Mouse (Mus musculus): ENCODE results near the gene Gpatch1. TPM values are rescaled to one million over a fixed set of nuclear protein-coding genes. Genes with fewer than 3 reads are reported as not detected.
A peak's percentile ranks its signal among the peaks of the same experiment; 100 is the strongest.
"Not testable (repeated sequence)": the region's sequence is repeated elsewhere in the genome, so short reads cannot be mapped to it uniquely, and the experiment has no call there.

Gene Gpatch1
- total RNA-seq, 1 experiment from 2014 or later, result 14.1 TPM

- ATAC-seq (ENCODE audit: extremely low read depth, insufficient number of reproducible peaks, low FRiP score, poor library complexity, severe bottlenecking), result no peak
These were observed 54.4 kb downstream of the Gpatch1 start for GRCm38 (mm10) chr7:35263595-35264489.

DNA sequence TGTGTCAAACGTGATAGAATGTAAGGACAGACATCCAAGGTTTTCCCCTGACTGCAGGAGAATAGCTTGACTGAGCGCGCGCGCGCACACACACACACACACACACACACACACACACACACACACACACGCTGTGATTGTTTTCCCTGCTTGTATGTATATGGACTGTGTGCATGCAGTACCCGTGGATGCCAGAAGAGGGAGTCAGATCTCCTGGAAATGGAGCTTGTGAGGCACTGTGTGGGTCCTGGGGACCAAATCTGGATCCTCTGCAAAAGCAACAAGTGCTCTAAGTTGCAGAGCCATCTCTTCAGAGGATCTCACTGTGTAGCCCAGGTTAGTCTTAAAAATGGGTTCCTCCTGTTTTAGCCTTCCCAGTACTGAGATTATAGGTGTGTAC, 58.9 kb downstream of the Gpatch1 start:
- ATAC-seq (ENCODE audit: extremely low read depth, insufficient number of reproducible peaks, low FRiP score, poor library complexity, severe bottlenecking), result no peak

DNA sequence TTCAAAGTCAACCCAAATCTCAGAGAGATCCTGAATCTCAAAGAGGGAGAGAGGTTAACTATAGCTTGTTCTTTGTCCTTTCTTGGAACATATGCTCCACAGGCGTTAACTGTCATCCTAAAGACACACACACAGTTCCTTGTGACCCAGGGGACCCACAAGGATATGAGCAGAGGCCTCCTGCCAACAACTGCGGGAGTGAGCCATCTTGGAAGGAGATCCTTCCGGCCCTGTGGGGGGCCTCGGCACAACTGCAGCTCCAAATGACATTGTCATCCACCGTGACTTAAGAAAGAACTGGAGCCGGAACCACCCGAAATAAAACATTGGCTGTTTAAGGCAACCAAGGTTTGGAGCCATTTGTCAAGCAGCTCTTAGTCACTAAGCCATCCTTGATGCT, 59.9 kb downstream of the Gpatch1 start:
- no peak for ATAC-seq (ENCODE audit: extremely low read depth, insufficient number of reproducible peaks, low FRiP score, poor library complexity, severe bottlenecking)

DNA sequence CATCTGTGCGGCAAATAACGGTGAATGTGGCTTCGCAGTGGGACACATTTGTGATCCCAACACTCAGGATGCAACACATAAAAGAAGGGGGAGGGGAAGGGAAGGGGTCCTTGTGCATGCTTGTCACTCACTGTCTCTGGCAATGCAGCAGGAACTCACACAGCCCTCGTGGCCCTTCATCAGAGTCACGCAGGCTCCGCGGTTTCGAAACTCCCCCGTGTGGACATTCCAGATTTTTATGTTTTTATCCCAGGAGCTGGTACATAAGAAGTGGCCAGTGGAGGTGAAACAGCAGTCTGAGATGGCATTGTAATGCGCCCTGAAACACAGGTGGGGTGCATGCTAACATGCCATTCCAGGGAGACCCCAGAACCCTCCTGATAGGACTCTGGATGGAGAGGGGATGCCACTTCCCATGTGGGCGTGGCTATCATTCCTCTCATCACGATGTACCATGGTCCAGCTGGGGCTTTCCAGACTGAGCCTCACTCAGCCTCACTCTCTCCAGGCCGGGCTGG, 66.1 kb downstream of the Gpatch1 start:
- no peak for ATAC-seq (ENCODE audit: extremely low read depth, insufficient number of reproducible peaks, low FRiP score, poor library complexity, severe bottlenecking)

DNA sequence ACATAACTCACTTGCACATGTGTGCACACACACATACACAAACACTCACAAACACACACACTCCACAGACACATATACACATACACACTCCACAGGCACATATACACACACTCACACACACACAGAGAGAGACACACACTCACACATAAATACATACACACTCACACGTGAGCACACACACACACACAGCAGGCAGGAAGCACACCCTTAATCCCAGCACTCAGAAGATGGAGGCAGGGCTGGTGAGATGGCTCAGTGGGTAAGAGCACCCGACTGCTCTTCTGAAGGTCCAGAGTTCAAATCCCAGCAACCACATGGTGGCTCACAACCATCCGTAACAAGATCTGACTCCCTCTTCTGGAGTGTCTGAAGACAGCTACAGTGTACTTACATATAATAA, 80.3 kb downstream of the Gpatch1 start:
- ATAC-seq (ENCODE audit: extremely low read depth, insufficient number of reproducible peaks, low FRiP score, poor library complexity, severe bottlenecking), result not testable (repeated sequence)

DNA sequence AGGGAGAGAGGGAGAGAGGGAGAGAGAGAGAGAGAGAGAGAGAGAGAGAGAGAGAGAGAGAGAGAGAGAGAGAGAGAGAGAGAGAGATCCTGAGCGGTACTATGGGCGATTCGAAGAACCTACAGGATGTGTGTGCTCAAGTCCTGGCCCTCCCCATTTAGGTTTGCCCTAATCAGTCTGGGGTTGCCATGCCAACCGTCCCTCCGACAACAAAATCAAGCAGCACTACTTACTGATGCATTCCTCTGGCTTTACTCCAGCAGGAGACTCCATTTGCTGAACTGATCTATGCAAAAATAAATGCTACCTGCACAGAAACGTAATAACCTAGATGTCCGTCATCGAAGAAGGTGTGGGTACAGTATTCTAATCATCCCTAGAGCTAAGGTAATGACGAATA, 82.9 kb downstream of the Gpatch1 start:
- ATAC-seq (ENCODE audit: extremely low read depth, insufficient number of reproducible peaks, low FRiP score, poor library complexity, severe bottlenecking), result peak; percentile 47; the same call in 1 of the 2 replicates

- peak; percentile 87 for ATAC-seq (ENCODE audit: extremely low read depth, insufficient number of reproducible peaks, low FRiP score, poor library complexity, severe bottlenecking)
These were observed 83.6 kb downstream of the Gpatch1 start for GRCm38 (mm10) chr7:35234361-35235245.

DNA sequence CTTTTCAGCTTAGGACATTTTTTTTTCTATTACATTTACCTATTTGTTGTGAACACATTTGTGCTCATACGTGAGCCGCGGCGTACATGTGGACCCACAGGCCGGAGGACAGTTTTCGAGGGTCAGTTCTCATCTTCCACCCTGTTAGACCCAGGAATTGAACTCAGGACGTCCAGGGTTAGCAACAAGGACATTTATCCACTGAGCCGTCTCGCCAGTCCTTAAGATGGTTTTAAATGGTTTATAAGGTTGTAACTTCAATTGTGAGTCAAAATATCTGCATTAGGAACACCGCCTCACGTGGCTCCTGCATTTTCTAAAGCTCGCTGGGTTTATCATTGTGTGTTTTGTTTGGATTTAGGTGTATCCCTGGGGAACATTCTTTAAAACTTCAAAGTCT, 84.4 kb downstream of the Gpatch1 start:
- no peak for ATAC-seq (ENCODE audit: extremely low read depth, insufficient number of reproducible peaks, low FRiP score, poor library complexity, severe bottlenecking)

GRCm38 (mm10) chr7:35232796-35233455, 85.3 kb downstream of the Gpatch1 start:
- ATAC-seq (ENCODE audit: extremely low read depth, insufficient number of reproducible peaks, low FRiP score, poor library complexity, severe bottlenecking), result no peak

DNA sequence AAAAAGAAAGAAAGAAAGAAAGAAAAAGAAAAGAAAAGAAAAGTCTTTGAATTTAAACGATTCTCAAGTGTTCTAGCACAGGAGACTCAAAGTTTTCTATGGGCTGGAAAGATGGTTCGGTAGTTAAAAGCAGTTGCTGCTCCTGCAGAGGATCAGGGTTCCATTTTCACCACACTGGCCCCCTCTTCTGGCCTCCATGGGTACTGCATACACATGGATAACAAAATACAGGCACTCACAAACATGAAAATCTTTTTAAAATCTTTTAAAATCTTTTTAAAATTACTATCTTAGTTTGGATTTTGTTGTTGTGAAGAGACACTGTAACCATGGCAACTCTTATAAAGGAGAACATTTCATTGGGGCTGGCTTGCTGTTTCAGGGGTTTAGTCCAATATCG, 87.9 kb downstream of the Gpatch1 start:
- no peak for ATAC-seq (ENCODE audit: extremely low read depth, insufficient number of reproducible peaks, low FRiP score, poor library complexity, severe bottlenecking)

Other genes with a start within 250 kb of the Gpatch1 start
- gene Cebpa, start 199.1 kb downstream of the Gpatch1 start, total RNA-seq (2017), result 6.4 and 8.3 TPM in 2 replicates
- gene Slc7a10, start 132.1 kb downstream of the Gpatch1 start, total RNA-seq (2017), result not detected in 2 replicates
- gene Lrp3, start 102.9 kb downstream of the Gpatch1 start, total RNA-seq (2017), result not detected in 2 replicates
- gene Rhpn2, start 15.7 kb upstream of the Gpatch1 start, total RNA-seq (2017), result 1.5 and 1.9 TPM in 2 replicates
- 11.2 and 14.1 TPM in 2 replicates for gene Faap24, start 78.4 kb upstream of the Gpatch1 start, total RNA-seq (2017)
- gene Cep89, start 78.6 kb upstream of the Gpatch1 start, total RNA-seq (2017), result 48.5 and 51.8 TPM in 2 replicates
- gene Slc7a9, start 130.4 kb upstream of the Gpatch1 start, total RNA-seq (2017), result not detected in 2 replicates
- not detected in 2 replicates for gene Tdrd12, start 219.3 kb upstream of the Gpatch1 start, total RNA-seq (2017)
- 6.1 and 6.4 TPM in 2 replicates for gene Nudt19, start 237.9 kb upstream of the Gpatch1 start, total RNA-seq (2017)